Mouse (Mus musculus) midbrain, postnatal 0 days (tissue): Measurements from ENCODE around the gene Pnliprp1. TPM values are rescaled to one million over a fixed set of nuclear protein-coding genes. Genes with fewer than 3 reads are reported as not detected.

Experiments used
- ATAC-seq: fragments of 200-750 bp; cut with Nextera tagmentation; 2 replicates; pipeline ENCODE4 v1.8.0; 2017; ENCODE audit warnings: moderate number of reproducible peaks, mild to moderate bottlenecking, moderate TSS enrichment, moderate library complexity; ENCODE audit not compliant: low FRiP score
- DNase-seq: peaks from one replicate; pipeline ENCODE4 v3.0.0-alpha.2; 2015; ENCODE audit warnings: low spot score
- H3K27ac ChIP-seq: fragments of 300-500 bp; sonication (generic); 2 replicates; pipeline ENCODE4 v1.5.1; 2014; ENCODE audit warnings: low read depth, mild to moderate bottlenecking, low read length, mixed read lengths
- H3K27me3 ChIP-seq: fragments of 300-500 bp; sonication (generic); 2 replicates; pipeline ENCODE4 v1.6.1; 2014; ENCODE audit warnings: low read length, control low read depth, mixed read lengths; ENCODE audit not compliant: insufficient read depth
- H3K36me3 ChIP-seq: fragments of 300-500 bp; sonication (generic); 2 replicates; pipeline ENCODE4 v1.6.1; 2014; ENCODE audit warnings: low read length, control low read depth, mixed read lengths; ENCODE audit not compliant: insufficient read depth
- H3K4me1 ChIP-seq: fragments of 300-500 bp; sonication (generic); 2 replicates; pipeline ENCODE4 v1.6.1; 2014; ENCODE audit warnings: mild to moderate bottlenecking, control low read depth, antibody characterized with exemption, low read length, mixed read lengths; ENCODE audit not compliant: insufficient read depth
- H3K4me2 ChIP-seq: fragments of 300-500 bp; sonication (generic); 2 replicates; pipeline ENCODE4 v1.6.1; 2014; ENCODE audit warnings: low read depth, mild to moderate bottlenecking, low read length, mixed read lengths; ENCODE audit not compliant: poor library complexity, severe bottlenecking
- H3K4me3 ChIP-seq: fragments of 300-500 bp; sonication (generic); 2 replicates; pipeline ENCODE4 v1.5.1; 2014; ENCODE audit warnings: low read depth, mild to moderate bottlenecking, low read length, moderate library complexity
- H3K9ac ChIP-seq: fragments of 300-500 bp; sonication (generic); replicated peaks from 2 replicates; pipeline ENCODE4 v1.6.1; 2014; ENCODE audit warnings: mild to moderate bottlenecking, low read length, moderate library complexity, mixed read lengths; ENCODE audit not compliant: poor library complexity, severe bottlenecking
- H3K9me3 ChIP-seq: fragments of 300-500 bp; sonication (generic); 2 replicates; pipeline ENCODE4 v1.6.1; 2016; ENCODE audit warnings: low read length, control low read depth
- CTCF ChIP-seq: IDR thresholded peaks from 2 replicates; pipeline ENCODE4 v1.5.1; 2016; ENCODE audit warnings: antibody characterized with exemption, mild to moderate bottlenecking
- WGBS: fragments of 180-500 bp; shearing (Covaris S2); extraction: QIAGEN DNeasy Blood & Tissue Kit; methylation state at CpG from one replicate; pipeline ENCODE4 v1.1.7; 2014; 5-methylcytosine and 5-hydroxymethylcytosine counted together
- polyA plus RNA-seq: library from polyadenylated mRNA; unstranded; fragments of >200 nt; fragmentation: Nextera tagmentation; extraction: Ambion mirVana; gene quantifications from 2 replicates; pipeline ENCODE4 v1.2.1, GENCODE M21; 2015
- total RNA-seq: library from RNA; depleted of rRNA; stranded (reverse); fragments of >200 nt; gene quantifications from 2 replicates; pipeline ENCODE4 v1.2.3, GENCODE M21; 2014; rRNA removed

The Pnliprp1 gene
- total RNA-seq (not detected in 2 replicates), polyA plus RNA-seq (0.38 TPM in 1 of 2 replicates, not detected in the other)

- Histone ChIP-seq H3K4me3 (no peak within 1 kb of the TSS), H3K9ac (no peak within 1 kb of the TSS), H3K27ac (no peak within 1 kb of the TSS), H3K4me1 (no peaks in the 10 kb centered on the region), H3K9me3 (no peaks in the 10 kb centered on the region), H3K4me2 (no peak within 1 kb of the TSS), H3K36me3 (no peaks in the 10 kb centered on the region), H3K27me3 (no peaks in the 10 kb centered on the region)
- 49% methylated on average over 5 of the region's 5 CpGs for WGBS
- no peak for DNase-seq
- ATAC-seq, result no peak
- no peak for TF ChIP-seq CTCF
Measured at GRCm38 (mm10) chr19:58728445-58729031, at the start of gene Pnliprp1. Gene Pnliprp1 (plus strand): TSS chr19:58728887.

DNA sequence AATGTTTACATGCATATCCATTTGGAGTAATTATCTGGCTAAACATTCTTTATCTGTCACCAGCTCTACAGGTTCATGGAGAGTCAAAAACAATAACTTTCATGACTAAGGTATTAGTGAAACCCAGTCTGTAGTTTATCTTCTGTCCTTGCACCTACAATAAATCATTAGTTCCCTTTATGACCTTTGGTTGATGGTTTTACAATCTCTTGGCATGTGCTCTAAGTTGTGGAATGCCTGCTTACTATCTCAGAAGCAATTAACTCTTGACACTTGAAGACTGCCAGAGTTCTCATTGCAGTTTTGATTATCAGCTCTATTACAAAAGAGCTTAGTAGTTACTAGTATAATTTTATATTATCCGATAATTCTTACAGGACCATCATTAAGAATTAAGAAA lies 39.8 kb upstream of the Pnliprp1 start:
- H3K27me3 ChIP-seq, result no peaks in the 10 kb centered on the region
- no peak for TF ChIP-seq CTCF
- 90% methylated on average over 1 of the region's 1 CpGs for WGBS
- H3K4me2 ChIP-seq, result no peak overlapping the region
- H3K4me1 ChIP-seq, result no peaks in the 10 kb centered on the region
- H3K36me3 ChIP-seq, result no peaks in the 10 kb centered on the region
- no peak for ATAC-seq
- no peak overlapping the region for H3K4me3 ChIP-seq
- no peak for DNase-seq
- H3K9ac ChIP-seq, result no peak overlapping the region
- no peak overlapping the region for H3K27ac ChIP-seq
- no peaks in the 10 kb centered on the region for H3K9me3 ChIP-seq

- 85% methylated on average over 3 of the region's 3 CpGs for WGBS
- Histone ChIP-seq H3K4me3 (no peak overlapping the region), H3K4me2 (no peak overlapping the region), H3K36me3 (no peaks in the 10 kb centered on the region), H3K27ac (no peak overlapping the region), H3K27me3 (no peaks in the 10 kb centered on the region), H3K4me1 (no peaks in the 10 kb centered on the region), H3K9ac (no peak overlapping the region), H3K9me3 (no peaks in the 10 kb centered on the region)
- TF ChIP-seq CTCF, result no peak
- DNase-seq (no peak), ATAC-seq (no peak)
Measured at GRCm38 (mm10) chr19:58695314-58695713, 33.4 kb upstream of the Pnliprp1 start.

- no peaks in the 10 kb centered on the region for H3K27me3 ChIP-seq
- H3K36me3 ChIP-seq, result no peaks in the 10 kb centered on the region
- no peaks in the 10 kb centered on the region for H3K4me1 ChIP-seq
- no peak overlapping the region for H3K4me3 ChIP-seq
- H3K9me3 ChIP-seq, result no peaks in the 10 kb centered on the region
- H3K4me2 ChIP-seq, result no peak overlapping the region
- H3K9ac ChIP-seq, result no peak overlapping the region
- ATAC-seq (no peak), DNase-seq (no peak)
- no peak overlapping the region for H3K27ac ChIP-seq
- WGBS, result 85% methylated on average over 2 of the region's 2 CpGs
- TF ChIP-seq CTCF, result no peak
Measured at GRCm38 (mm10) chr19:58696235-58696634, 32.5 kb upstream of the Pnliprp1 start.

DNA sequence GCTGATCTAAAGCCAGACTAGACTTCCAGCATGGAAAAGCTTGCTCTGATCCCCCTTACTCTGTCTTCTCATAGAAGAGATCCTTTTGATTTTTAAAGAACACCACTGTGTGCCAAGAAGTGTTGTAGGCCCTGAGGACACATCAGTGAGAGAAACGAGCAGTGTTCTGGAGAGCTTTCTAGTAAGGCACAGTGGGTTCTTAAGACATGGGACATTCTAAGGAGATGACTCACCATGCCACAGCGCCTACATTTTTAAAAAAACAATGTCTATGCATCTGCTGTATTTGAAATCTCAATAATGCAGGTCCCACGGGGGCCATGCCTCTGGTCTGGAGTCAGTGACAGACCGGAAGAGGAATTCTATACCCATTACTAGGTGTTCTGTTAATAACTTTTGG lies 24.1 kb upstream of the Pnliprp1 start:
- ATAC-seq, result no peak
- Histone ChIP-seq H3K9me3 (no peaks in the 10 kb centered on the region), H3K4me1 (no peaks in the 10 kb centered on the region), H3K4me2 (no peak overlapping the region), H3K9ac (no peak overlapping the region), H3K27ac (no peak overlapping the region), H3K4me3 (no peak overlapping the region), H3K36me3 (no peaks in the 10 kb centered on the region), H3K27me3 (no peaks in the 10 kb centered on the region)
- WGBS, result 89% methylated on average over 4 of the region's 4 CpGs
- TF ChIP-seq CTCF, result no peak
- DNase-seq, result no peak

DNA sequence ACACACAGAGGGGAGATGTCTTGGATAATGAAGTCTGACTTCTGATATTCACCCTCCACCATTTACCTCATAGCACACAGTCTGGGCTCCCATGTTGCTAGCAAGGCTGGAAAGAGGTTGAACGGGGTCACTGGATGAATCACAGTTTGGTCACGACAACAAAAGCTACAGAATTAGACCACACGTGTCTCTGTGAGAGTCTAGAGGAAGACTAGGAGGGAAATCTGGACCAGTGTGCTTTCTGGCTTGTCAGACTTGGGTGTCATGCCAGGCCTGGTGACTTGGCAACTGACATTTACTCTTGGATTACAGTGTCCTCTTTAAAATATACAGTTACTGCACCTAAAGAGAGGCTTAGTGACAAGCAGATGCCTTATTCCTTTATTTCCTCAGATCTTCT lies 20.1 kb upstream of the Pnliprp1 start:
- Histone ChIP-seq H3K4me3 (no peak overlapping the region), H3K9ac (no peak overlapping the region), H3K9me3 (no peaks in the 10 kb centered on the region), H3K27me3 (no peaks in the 10 kb centered on the region), H3K4me1 (no peaks in the 10 kb centered on the region), H3K4me2 (no peak overlapping the region), H3K36me3 (no peaks in the 10 kb centered on the region), H3K27ac (no peak overlapping the region)
- no peak for ATAC-seq
- no peak for DNase-seq
- WGBS, result 72% methylated on average over 3 of the region's 3 CpGs
- no peak for TF ChIP-seq CTCF
